In genomic region chr16:5765143-5765542, GRCm38 (mm10) we compare ENCODE assay signal across 8 mouse cellular contexts.
DNase-seq lines count a peak whose midpoint lies in the region; ATAC-seq and TF ChIP-seq lines count a peak whose summit lies in the region.

No protein-coding gene starts in this region.

- no peak overlapping the region for H3K9ac ChIP-seq in kidney, postnatal 0 days (ENCODE audit: low read depth, low read length)
- H3K9ac ChIP-seq in kidney, embryonic 16.5 days (replicated peaks; ENCODE audit: low read length) = no peak overlapping the region
- H3K9ac ChIP-seq in MEL (ENCODE audit: control insufficient read depth, low read depth, low read length, poor library complexity, severe bottlenecking) = no peak overlapping the region
- H3K9ac ChIP-seq in forebrain, embryonic 15.5 days (replicated peaks) = no peak overlapping the region

- H3K4me1 ChIP-seq in kidney, postnatal 0 days (replicated peaks; ENCODE audit: insufficient read depth, low read length) = no peaks in the 10 kb centered on the region
- no peaks in the 10 kb centered on the region for H3K4me1 ChIP-seq in kidney, embryonic 16.5 days (ENCODE audit: insufficient read depth, low read length)
- no peaks in the 10 kb centered on the region for H3K4me1 ChIP-seq in MEL (ENCODE audit: control insufficient read depth in 1 of 2, insufficient read depth in 2 of 2, low read length in 2 of 2)
- H3K4me1 ChIP-seq in limb, embryonic 10.5 days = no peaks in the 10 kb centered on the region
- peaks cover 13% of the 10 kb centered on the region; the same call in 1 of the 2 replicates for H3K4me1 ChIP-seq in forebrain, embryonic 15.5 days

- TF ChIP-seq EP300 in MEL (IDR thresholded peaks at IDR 0.05; ENCODE audit: low read depth in 1 of 2, low read length in 2 of 2) = no peak

- TF ChIP-seq RAD21 in MEL (IDR thresholded peaks at IDR 0.05; ENCODE audit: low read depth, low read length) = no peak

- no peaks in the 10 kb centered on the region for H3K9me3 ChIP-seq in kidney, postnatal 0 days (replicated peaks; ENCODE audit: low read length)
- H3K9me3 ChIP-seq in kidney, embryonic 16.5 days (ENCODE audit: low read length) = no peaks in the 10 kb centered on the region
- no peaks in the 10 kb centered on the region for H3K9me3 ChIP-seq in MEL (replicated peaks; ENCODE audit: insufficient read depth, low read length)
- H3K9me3 ChIP-seq in limb, embryonic 10.5 days (replicated peaks) = no peaks in the 10 kb centered on the region
- no peaks in the 10 kb centered on the region for H3K9me3 ChIP-seq in forebrain, embryonic 15.5 days

- H3K27ac ChIP-seq in kidney, postnatal 0 days = no peak overlapping the region
- H3K27ac ChIP-seq in kidney, embryonic 16.5 days (ENCODE audit: low read length) = no peak overlapping the region
- no peak overlapping the region for H3K27ac ChIP-seq in MEL (ENCODE audit: control insufficient read depth, low read depth, low read length)
- no peak overlapping the region for H3K27ac ChIP-seq in limb, embryonic 10.5 days
- H3K27ac ChIP-seq in forebrain, embryonic 15.5 days (replicated peaks) = no peak overlapping the region

- 20% methylated on average over 4 of the region's 4 CpGs for WGBS in kidney, postnatal 0 days
- 23% methylated on average over 4 of the region's 4 CpGs for WGBS in kidney, embryonic 16.5 days
- WGBS in limb, embryonic 10.5 days = 33% methylated on average over 4 of the region's 4 CpGs
- 40% methylated on average over 4 of the region's 4 CpGs for WGBS in forebrain, embryonic 15.5 days

- H3K27me3 ChIP-seq in kidney, postnatal 0 days (ENCODE audit: insufficient read depth, low read length) = no peaks in the 10 kb centered on the region
- no peaks in the 10 kb centered on the region for H3K27me3 ChIP-seq in kidney, embryonic 16.5 days (ENCODE audit: insufficient read depth, low read length)
- H3K27me3 ChIP-seq in MEL (ENCODE audit: control insufficient read depth in 1 of 2, insufficient read depth in 2 of 2, low read length in 2 of 2) = no peaks in the 10 kb centered on the region
- no peaks in the 10 kb centered on the region for H3K27me3 ChIP-seq in limb, embryonic 10.5 days (ENCODE audit: low read depth, poor library complexity, severe bottlenecking)
- H3K27me3 ChIP-seq in forebrain, embryonic 15.5 days = no peaks in the 10 kb centered on the region

- H3K36me3 ChIP-seq in kidney, postnatal 0 days (ENCODE audit: insufficient read depth, low read length) = no peaks in the 10 kb centered on the region
- no peaks in the 10 kb centered on the region for H3K36me3 ChIP-seq in kidney, embryonic 16.5 days (ENCODE audit: insufficient read depth, low read length)
- H3K36me3 ChIP-seq in MEL (ENCODE audit: control insufficient read depth in 1 of 2, insufficient read depth in 2 of 2, low read length in 2 of 2) = no peaks in the 10 kb centered on the region
- no peaks in the 10 kb centered on the region for H3K36me3 ChIP-seq in limb, embryonic 10.5 days
- no peaks in the 10 kb centered on the region for H3K36me3 ChIP-seq in forebrain, embryonic 15.5 days

- no peak overlapping the region for H3K4me2 ChIP-seq in kidney, postnatal 0 days (ENCODE audit: low read length)
- no peak overlapping the region for H3K4me2 ChIP-seq in kidney, embryonic 16.5 days (replicated peaks; ENCODE audit: low read depth, low read length)
- H3K4me2 ChIP-seq in forebrain, embryonic 15.5 days (replicated peaks) = no peak overlapping the region

- H3K4me3 ChIP-seq in kidney, postnatal 0 days (replicated peaks; ENCODE audit: low read depth, low read length) = no peak overlapping the region
- H3K4me3 ChIP-seq in kidney, embryonic 16.5 days (ENCODE audit: low read length) = no peak overlapping the region
- H3K4me3 ChIP-seq in MEL (ENCODE audit: control insufficient read depth in 1 of 2, insufficient read depth in 1 of 2, low read depth in 2 of 2, low read length in 2 of 2) = no peak overlapping the region
- H3K4me3 ChIP-seq in limb, embryonic 10.5 days = no peak overlapping the region
- H3K4me3 ChIP-seq in forebrain, embryonic 15.5 days = no peak overlapping the region

- no peak for TF ChIP-seq POLR2A in MEL (IDR thresholded peaks at IDR 0.05; ENCODE audit: control insufficient read depth in 1 of 2, insufficient read depth in 1 of 2, low read depth in 1 of 2, low read length in 2 of 2, poor library complexity in 1 of 2)

- DNase-seq in kidney, postnatal 0 days (ENCODE audit: low spot score) = peak; percentile 79
- peak; percentile 28 for DNase-seq in MEL (ENCODE audit: low read depth, low spot score)
- DNase-seq in adrenal gland, postnatal 14 days = peak; percentile 68
- peak; percentile 81 for DNase-seq in limb, embryonic 10.5 days (ENCODE audit: low spot score)
- DNase-seq in spleen, adult 12 weeks (ENCODE audit: low spot score) = no peak

- no peak for TF ChIP-seq CTCF in kidney, postnatal 0 days (IDR thresholded peaks at IDR 0.05; ENCODE audit: low read depth)
- no peak for TF ChIP-seq CTCF in MEL (IDR thresholded peaks at IDR 0.05 in 2 of 3, conservative IDR thresholded peaks at IDR 0.05 in 1 of 3; ENCODE audit: control insufficient read depth in 1 of 3, insufficient read depth in 1 of 3, low read depth in 2 of 3, low read length in 3 of 3, poor library complexity in 1 of 3, severe bottlenecking in 1 of 3)

- no peaks in the 10 kb centered on the region for H3K79me2 ChIP-seq in MEL (ENCODE audit: control insufficient read depth, insufficient read depth, low read length, poor library complexity)

- no peak for ATAC-seq in kidney, postnatal 0 days (replicated peaks; ENCODE audit: low FRiP score, low read depth)
- no peak; the same call in 1 of the 2 replicates for ATAC-seq in kidney, embryonic 16.5 days (ENCODE audit: low FRiP score, low TSS enrichment)
- no peak for ATAC-seq in CD4-positive, CD25-positive, alpha-beta regulatory T cell, adult 4 months
- no peak for ATAC-seq in forebrain, embryonic 15.5 days (replicated peaks)

TF ChIP-seq in MEL, 35 proteins besides CTCF, POLR2A, EP300 and RAD21:
- TF ChIP-seq ETS1 (IDR thresholded peaks at IDR 0.05; ENCODE audit: low read depth, low read length) (no peak), MAX (IDR thresholded peaks at IDR 0.05; ENCODE audit: low read length) (no peak), POLR2AphosphoS5 (IDR thresholded peaks at IDR 0.05; ENCODE audit: borderline replicate concordance, low read depth, low read length) (no peak), POLR2AphosphoS2 (IDR thresholded peaks at IDR 0.05; ENCODE audit: low read length) (no peak), GABPA (IDR thresholded peaks at IDR 0.05; ENCODE audit: low read depth, low read length) (no peak), GATA1 (IDR thresholded peaks at IDR 0.05; ENCODE audit: low read depth, low read length) (no peak), ZMIZ1 (IDR thresholded peaks at IDR 0.05; ENCODE audit: low read depth, low read length) (no peak), JUND (IDR thresholded peaks at IDR 0.05; ENCODE audit: low read depth, low read length) (no peak), ZKSCAN1 (IDR thresholded peaks at IDR 0.05; ENCODE audit: low read depth, low read length) (no peak), RCOR1 (IDR thresholded peaks at IDR 0.05; ENCODE audit: low read depth, low read length) (no peak), KAT2A (conservative IDR thresholded peaks at IDR 0.05; ENCODE audit: low read depth, low read length) (no peak), UBTF (IDR thresholded peaks at IDR 0.05; ENCODE audit: borderline replicate concordance, insufficient read depth, low read depth, low read length) (no peak)
TF ChIP-seq in MEL: peak in this region for 0.
